Mouse (Mus musculus) hindbrain, embryonic 16.5 days (tissue): Measurements from ENCODE around the gene Rap1gds1. TPM values are rescaled to one million over a fixed set of nuclear protein-coding genes. Genes with fewer than 3 reads are reported as not detected.

Experiments
- ATAC-seq: fragments of 200-750 bp; cut with Nextera tagmentation; 2 replicates; pipeline ENCODE4 v1.8.0; 2017; ENCODE audit warnings: moderate TSS enrichment, moderate library complexity
- H3K27ac ChIP-seq: fragments of 300-500 bp; sonication (generic); 2 replicates; pipeline ENCODE4 v1.5.1; 2014; ENCODE audit warnings: low read depth, mild to moderate bottlenecking, control low read depth, low read length, moderate library complexity
- H3K27me3 ChIP-seq: fragments of 300-500 bp; sonication (generic); replicated peaks from 2 replicates; pipeline ENCODE4 v1.6.1; 2014; ENCODE audit warnings: low read length; ENCODE audit not compliant: control insufficient read depth, insufficient read depth
- H3K36me3 ChIP-seq: fragments of 300-500 bp; sonication (generic); 2 replicates; pipeline ENCODE4 v1.6.1; 2014; ENCODE audit warnings: mild to moderate bottlenecking, low read length, moderate library complexity, mixed read lengths; ENCODE audit not compliant: control insufficient read depth, insufficient read depth
- H3K4me1 ChIP-seq: fragments of 300-500 bp; sonication (generic); 2 replicates; pipeline ENCODE4 v1.6.1; 2014; ENCODE audit warnings: low read depth, low read length; ENCODE audit not compliant: control insufficient read depth, insufficient read depth
- H3K4me2 ChIP-seq: fragments of 300-500 bp; sonication (generic); 2 replicates; pipeline ENCODE4 v1.6.1; 2014; ENCODE audit warnings: mild to moderate bottlenecking, low read length, control low read depth, moderate library complexity
- H3K4me3 ChIP-seq: fragments of 300-500 bp; sonication (generic); 2 replicates; pipeline ENCODE4 v1.5.1; 2014; ENCODE audit warnings: mild to moderate bottlenecking, low read length, control low read depth, moderate library complexity
- H3K9ac ChIP-seq: fragments of 300-500 bp; sonication (generic); 2 replicates; pipeline ENCODE4 v1.6.1; 2014; ENCODE audit warnings: low read depth, mild to moderate bottlenecking, control low read depth, low read length, moderate library complexity
- H3K9me3 ChIP-seq: fragments of 300-500 bp; sonication (generic); 2 replicates; pipeline ENCODE4 v1.6.1; 2014; ENCODE audit warnings: mild to moderate bottlenecking, low read length, moderate library complexity; ENCODE audit not compliant: control insufficient read depth
- WGBS: fragments of 180-500 bp; shearing (Covaris S2); extraction: QIAGEN DNeasy Blood & Tissue Kit; methylation state at CpG from one replicate; pipeline ENCODE4 v1.1.7; 2014; 5-methylcytosine and 5-hydroxymethylcytosine counted together
- polyA plus RNA-seq: library from polyadenylated mRNA; unstranded; fragments of >200 nt; fragmentation: Nextera tagmentation; extraction: Ambion mirVana; gene quantifications from 2 replicates; pipeline ENCODE4 v1.2.1, GENCODE M21; 2015

Rap1gds1 gene
- polyA plus RNA-seq, 1 experiment from 2014 or later = 102 TPM

GRCm38 (mm10) chr3:138988004-138988403 lies 87.0 kb downstream of the Rap1gds1 start:
- Histone ChIP-seq H3K27me3 (no peaks in the 10 kb centered on the region), H3K9ac (no peak overlapping the region), H3K4me3 (no peak overlapping the region), H3K36me3 (peaks cover 5% of the 10 kb centered on the region; the same call in 1 of the 2 replicates), H3K4me2 (no peak overlapping the region), H3K27ac (no peak overlapping the region), H3K4me1 (no peaks in the 10 kb centered on the region), H3K9me3 (peaks cover 5% of the 10 kb centered on the region; the same call in 1 of the 2 replicates)
- WGBS = 95% methylated on average over 5 of the region's 5 CpGs
- no peak for ATAC-seq

GRCm38 (mm10) chr3:138982249-138982648 lies 92.8 kb downstream of the Rap1gds1 start:
- H3K4me1 ChIP-seq = no peaks in the 10 kb centered on the region
- WGBS = 96% methylated on average over 6 of the region's 6 CpGs
- no peaks in the 10 kb centered on the region for H3K27me3 ChIP-seq
- no peak for ATAC-seq
- H3K9me3 ChIP-seq = peaks cover 2% of the 10 kb centered on the region; the same call in 1 of the 2 replicates
- H3K9ac ChIP-seq = no peak overlapping the region
- no peak overlapping the region for H3K4me2 ChIP-seq
- peaks cover 4% of the 10 kb centered on the region; the same call in 1 of the 2 replicates for H3K36me3 ChIP-seq
- H3K4me3 ChIP-seq = no peak overlapping the region
- no peak overlapping the region for H3K27ac ChIP-seq

- Histone ChIP-seq H3K4me2 (no peak overlapping the region), H3K4me1 (no peaks in the 10 kb centered on the region), H3K27ac (no peak overlapping the region), H3K9me3 (no peaks in the 10 kb centered on the region), H3K4me3 (no peak overlapping the region), H3K9ac (no peak overlapping the region), H3K36me3 (peaks cover 2% of the 10 kb centered on the region; the same call in 1 of the 2 replicates), H3K27me3 (no peaks in the 10 kb centered on the region)
- no peak for ATAC-seq
- 100% methylated on average over 1 of the region's 1 CpGs for WGBS
Observed at GRCm38 (mm10) chr3:138977413-138977812, 97.6 kb downstream of the Rap1gds1 start.

- ATAC-seq = no peak
- Histone ChIP-seq H3K9ac (no peak overlapping the region), H3K27me3 (no peaks in the 10 kb centered on the region), H3K36me3 (peaks cover 2% of the 10 kb centered on the region), H3K27ac (no peak overlapping the region), H3K4me3 (no peak overlapping the region), H3K9me3 (no peaks in the 10 kb centered on the region), H3K4me1 (no peaks in the 10 kb centered on the region), H3K4me2 (no peak overlapping the region)
- 88% methylated on average over 9 of the region's 9 CpGs for WGBS
Observed at GRCm38 (mm10) chr3:138967627-138968026, 107.4 kb downstream of the Rap1gds1 start.

- Histone ChIP-seq H3K27ac (no peak overlapping the region), H3K4me1 (no peaks in the 10 kb centered on the region), H3K9ac (no peak overlapping the region), H3K4me2 (no peak overlapping the region), H3K27me3 (no peaks in the 10 kb centered on the region), H3K4me3 (no peak overlapping the region), H3K9me3 (no peaks in the 10 kb centered on the region), H3K36me3 (peaks cover 18% of the 10 kb centered on the region)
- no peak for ATAC-seq
- WGBS = 92% methylated on average over 8 of the region's 8 CpGs
Observed at GRCm38 (mm10) chr3:138958527-138958926, 116.5 kb downstream of the Rap1gds1 start.

GRCm38 (mm10) chr3:138955220-138955619 lies 119.8 kb downstream of the Rap1gds1 start:
- no peak overlapping the region for H3K4me2 ChIP-seq
- H3K36me3 ChIP-seq = peaks cover 17% of the 10 kb centered on the region
- H3K9me3 ChIP-seq = no peaks in the 10 kb centered on the region
- H3K9ac ChIP-seq = no peak overlapping the region
- no peaks in the 10 kb centered on the region for H3K4me1 ChIP-seq
- H3K27ac ChIP-seq = no peak overlapping the region
- H3K27me3 ChIP-seq = no peaks in the 10 kb centered on the region
- 88% methylated on average over 7 of the region's 7 CpGs for WGBS
- H3K4me3 ChIP-seq = no peak overlapping the region
- no peak for ATAC-seq

- no peaks in the 10 kb centered on the region for H3K4me1 ChIP-seq
- ATAC-seq = no peak
- no peak overlapping the region for H3K27ac ChIP-seq
- H3K4me2 ChIP-seq = no peak overlapping the region
- H3K4me3 ChIP-seq = no peak overlapping the region
- 95% methylated on average over 9 of the region's 9 CpGs for WGBS
- no peaks in the 10 kb centered on the region for H3K9me3 ChIP-seq
- H3K36me3 ChIP-seq = peaks cover 10% of the 10 kb centered on the region
- no peak overlapping the region for H3K9ac ChIP-seq
- H3K27me3 ChIP-seq = no peaks in the 10 kb centered on the region
Observed at GRCm38 (mm10) chr3:138949081-138949480, 125.9 kb downstream of the Rap1gds1 start.

GRCm38 (mm10) chr3:138945516-138945915 lies 129.5 kb downstream of the Rap1gds1 start:
- H3K9ac ChIP-seq = no peak overlapping the region
- no peak overlapping the region for H3K27ac ChIP-seq
- H3K27me3 ChIP-seq = no peaks in the 10 kb centered on the region
- no peaks in the 10 kb centered on the region for H3K4me1 ChIP-seq
- H3K4me2 ChIP-seq = no peak overlapping the region
- no peaks in the 10 kb centered on the region for H3K9me3 ChIP-seq
- ATAC-seq = no peak; the same call in 1 of the 2 replicates
- peaks cover 5% of the 10 kb centered on the region; the same call in 1 of the 2 replicates for H3K36me3 ChIP-seq
- WGBS = 80% methylated on average over 3 of the region's 3 CpGs
- H3K4me3 ChIP-seq = no peak overlapping the region

- Histone ChIP-seq H3K9ac (no peak overlapping the region), H3K27ac (no peak overlapping the region), H3K4me1 (no peaks in the 10 kb centered on the region), H3K36me3 (peaks cover 21% of the 10 kb centered on the region), H3K27me3 (no peaks in the 10 kb centered on the region), H3K4me2 (no peak overlapping the region), H3K4me3 (no peak overlapping the region), H3K9me3 (no peaks in the 10 kb centered on the region)
- ATAC-seq = peak; percentile 54; the same call in 1 of the 2 replicates
- 35% methylated on average over 9 of the region's 9 CpGs for WGBS
Observed at GRCm38 (mm10) chr3:138941604-138942003, 133.4 kb downstream of the Rap1gds1 start.

- Histone ChIP-seq H3K4me3 (no peak overlapping the region), H3K4me2 (no peak overlapping the region), H3K9ac (no peak overlapping the region), H3K27ac (no peak overlapping the region), H3K36me3 (peaks cover 20% of the 10 kb centered on the region), H3K27me3 (no peaks in the 10 kb centered on the region), H3K9me3 (no peaks in the 10 kb centered on the region), H3K4me1 (no peaks in the 10 kb centered on the region)
- WGBS = 97% methylated on average over 10 of the region's 10 CpGs
- ATAC-seq = no peak
Observed at GRCm38 (mm10) chr3:138937241-138937640, 137.8 kb downstream of the Rap1gds1 start.
